Mouse (Mus musculus) urinary bladder, postnatal 14 days (tissue): ENCODE results near the gene Alg9.
A peak's percentile ranks its signal among the peaks of the same experiment; 100 is the strongest.

Experiments used
- DNase-seq: peaks from one replicate; pipeline ENCODE4 v3.0.0; 2021; ENCODE audit warnings: low spot score

The Alg9 gene

GRCm38 (mm10) chr9:50852634-50853349, 78.0 kb downstream of the Alg9 start:
- DNase-seq = peak; percentile 61

- no peak for DNase-seq
Observed at GRCm38 (mm10) chr9:50854376-50854775, 79.6 kb downstream of the Alg9 start.

- DNase-seq = no peak
Observed at GRCm38 (mm10) chr9:50855133-50855766, 80.4 kb downstream of the Alg9 start.

GRCm38 (mm10) chr9:50855780-50856179, 81.0 kb downstream of the Alg9 start:
- no peak for DNase-seq

- DNase-seq = peak; percentile 93
Observed at GRCm38 (mm10) chr9:50856341-50857081, 81.7 kb downstream of the Alg9 start.

- DNase-seq = peak; percentile 42
Observed at GRCm38 (mm10) chr9:50857082-50857641, 82.3 kb downstream of the Alg9 start.

- no peak for DNase-seq
Observed at GRCm38 (mm10) chr9:50858681-50859080, 83.9 kb downstream of the Alg9 start.

- no peak for DNase-seq
Observed at GRCm38 (mm10) chr9:50861119-50861839, 86.5 kb downstream of the Alg9 start.

GRCm38 (mm10) chr9:50863824-50864223, 89.0 kb downstream of the Alg9 start:
- DNase-seq = no peak

GRCm38 (mm10) chr9:50864877-50865276, 90.1 kb downstream of the Alg9 start:
- DNase-seq = no peak

GRCm38 (mm10) chr9:50865803-50866202, 91.0 kb downstream of the Alg9 start:
- DNase-seq = no peak

- no peak for DNase-seq
Observed at GRCm38 (mm10) chr9:50867015-50867414, 92.2 kb downstream of the Alg9 start.

GRCm38 (mm10) chr9:50868182-50868581, 93.4 kb downstream of the Alg9 start:
- no peak for DNase-seq

- DNase-seq = no peak
Observed at GRCm38 (mm10) chr9:50873210-50873609, 98.4 kb downstream of the Alg9 start.

- DNase-seq = no peak
Observed at GRCm38 (mm10) chr9:50874031-50874430, 99.2 kb downstream of the Alg9 start.

GRCm38 (mm10) chr9:50875470-50875869, 100.7 kb downstream of the Alg9 start:
- no peak for DNase-seq

GRCm38 (mm10) chr9:50876287-50876686, 101.5 kb downstream of the Alg9 start:
- no peak for DNase-seq

- DNase-seq = no peak
Observed at GRCm38 (mm10) chr9:50877431-50877830, 102.6 kb downstream of the Alg9 start.

GRCm38 (mm10) chr9:50882183-50882582, 107.4 kb downstream of the Alg9 start:
- DNase-seq = no peak

- DNase-seq = no peak
Observed at GRCm38 (mm10) chr9:50884093-50884492, 109.3 kb downstream of the Alg9 start.

- peak; percentile 69 for DNase-seq
Observed at GRCm38 (mm10) chr9:50884741-50885599, 110.2 kb downstream of the Alg9 start.
